Mouse (Mus musculus): ENCODE measurements around the gene Zbtb43. TPM values are rescaled to one million over a fixed set of nuclear protein-coding genes. Genes with fewer than 3 reads are reported as not detected.
A peak's percentile ranks its signal among the peaks of the same experiment; 100 is the strongest.

Zbtb43 gene
- polyA plus RNA-seq, 2 experiments: 13.6 to 19.0 TPM

GRCm38 (mm10) chr2:33477961-33478755 is 9.8 kb upstream of the Zbtb43 start:
- no peak for DNase-seq (ENCODE audit: low spot score)
- H3K4me2 ChIP-seq (replicated peaks; ENCODE audit: low read depth, low read length, severe bottlenecking): no peak overlapping the region
- ATAC-seq (ENCODE audit: low FRiP score, low read depth): no peak
- no peak overlapping the region for H3K27ac ChIP-seq (replicated peaks; ENCODE audit: low read depth, low read length)
- no peak for TF ChIP-seq POLR2A (IDR thresholded peaks at IDR 0.05; ENCODE audit: borderline replicate concordance, extremely low read depth, insufficient read depth, insufficient read length)
- H3K36me3 ChIP-seq (ENCODE audit: control insufficient read depth, insufficient read depth, low read length): no peaks in the 10 kb centered on the region
- H3K4me1 ChIP-seq (ENCODE audit: control insufficient read depth, insufficient read depth, low read length): no peaks in the 10 kb centered on the region
- H3K4me3 ChIP-seq (replicated peaks; ENCODE audit: low read length): no peak overlapping the region
- no peak overlapping the region for H3K9ac ChIP-seq (ENCODE audit: low read depth, low read length, severe bottlenecking)
- WGBS: 88% methylated on average over 10 of the region's 10 CpGs
- H3K9me3 ChIP-seq (ENCODE audit: control insufficient read depth, low read length): no peaks in the 10 kb centered on the region
- H3K27me3 ChIP-seq (ENCODE audit: control insufficient read depth, insufficient read depth, low read length): no peaks in the 10 kb centered on the region

- peak; percentile 85 for DNase-seq (ENCODE audit: low spot score)
- Histone ChIP-seq H3K4me2 (replicated peaks; ENCODE audit: low read depth, low read length, severe bottlenecking) (no peak overlapping the region), H3K4me1 (ENCODE audit: control insufficient read depth, insufficient read depth, low read length) (no peaks in the 10 kb centered on the region), H3K27me3 (ENCODE audit: control insufficient read depth, insufficient read depth, low read length) (no peaks in the 10 kb centered on the region), H3K36me3 (ENCODE audit: control insufficient read depth, insufficient read depth, low read length) (no peaks in the 10 kb centered on the region), H3K27ac (replicated peaks; ENCODE audit: low read depth, low read length) (no peak overlapping the region), H3K9me3 (ENCODE audit: control insufficient read depth, low read length) (no peaks in the 10 kb centered on the region), H3K9ac (ENCODE audit: low read depth, low read length, severe bottlenecking) (no peak overlapping the region), H3K4me3 (replicated peaks; ENCODE audit: low read length) (no peak overlapping the region)
- ATAC-seq (ENCODE audit: low FRiP score, low read depth): no peak
- no peak for TF ChIP-seq POLR2A (IDR thresholded peaks at IDR 0.05; ENCODE audit: borderline replicate concordance, extremely low read depth, insufficient read depth, insufficient read length)
These were observed 7.6 kb upstream of the Zbtb43 start for GRCm38 (mm10) chr2:33475961-33476360.

GRCm38 (mm10) chr2:33467546-33468465 is 553 bp downstream of the Zbtb43 start:
- peak overlapping the region; percentile 52; the same call in 1 of the 2 replicates for H3K27ac ChIP-seq (replicated peaks; ENCODE audit: low read depth, low read length)
- H3K4me1 ChIP-seq (ENCODE audit: control insufficient read depth, insufficient read depth, low read length): peaks cover 16% of the 10 kb centered on the region
- H3K4me3 ChIP-seq (replicated peaks; ENCODE audit: low read length): peak overlapping the region; percentile 97
- peak overlapping the region; percentile 77 for H3K4me2 ChIP-seq (replicated peaks; ENCODE audit: low read depth, low read length, severe bottlenecking)
- no peak; the same call in 1 of the 2 replicates for ATAC-seq (ENCODE audit: low FRiP score, low read depth)
- peaks cover 19% of the 10 kb centered on the region for H3K36me3 ChIP-seq (ENCODE audit: control insufficient read depth, insufficient read depth, low read length)
- 8% methylated on average over 36 of the region's 57 CpGs for WGBS
- TF ChIP-seq POLR2A (IDR thresholded peaks at IDR 0.05; ENCODE audit: borderline replicate concordance, extremely low read depth, insufficient read depth, insufficient read length): no peak
- H3K9ac ChIP-seq (ENCODE audit: low read depth, low read length, severe bottlenecking): peak overlapping the region; percentile 91
- no peak for DNase-seq (ENCODE audit: low spot score)
- no peaks in the 10 kb centered on the region for H3K9me3 ChIP-seq (ENCODE audit: control insufficient read depth, low read length)
- no peaks in the 10 kb centered on the region for H3K27me3 ChIP-seq (ENCODE audit: control insufficient read depth, insufficient read depth, low read length)

GRCm38 (mm10) chr2:33465966-33466365 is 2.4 kb downstream of the Zbtb43 start:
- Histone ChIP-seq H3K9me3 (ENCODE audit: control insufficient read depth, low read length) (no peaks in the 10 kb centered on the region), H3K27ac (replicated peaks; ENCODE audit: low read depth, low read length) (no peak overlapping the region), H3K27me3 (ENCODE audit: control insufficient read depth, insufficient read depth, low read length) (no peaks in the 10 kb centered on the region), H3K9ac (ENCODE audit: low read depth, low read length, severe bottlenecking) (no peak overlapping the region), H3K36me3 (ENCODE audit: control insufficient read depth, insufficient read depth, low read length) (peaks cover 36% of the 10 kb centered on the region), H3K4me3 (replicated peaks; ENCODE audit: low read length) (no peak overlapping the region), H3K4me1 (ENCODE audit: control insufficient read depth, insufficient read depth, low read length) (peaks cover 16% of the 10 kb centered on the region), H3K4me2 (replicated peaks; ENCODE audit: low read depth, low read length, severe bottlenecking) (no peak overlapping the region)
- DNase-seq (ENCODE audit: low spot score) (peak; percentile 7), ATAC-seq (ENCODE audit: low FRiP score, low read depth) (peak; percentile 12; the same call in 1 of the 2 replicates)
- 68% methylated on average over 4 of the region's 4 CpGs for WGBS
- TF ChIP-seq POLR2A (IDR thresholded peaks at IDR 0.05; ENCODE audit: borderline replicate concordance, extremely low read depth, insufficient read depth, insufficient read length): no peak

- ATAC-seq (ENCODE audit: low FRiP score, low read depth) (no peak), DNase-seq (ENCODE audit: low spot score) (no peak)
- no peak for TF ChIP-seq POLR2A (IDR thresholded peaks at IDR 0.05; ENCODE audit: borderline replicate concordance, extremely low read depth, insufficient read depth, insufficient read length)
- H3K27me3 ChIP-seq (ENCODE audit: control insufficient read depth, insufficient read depth, low read length): no peaks in the 10 kb centered on the region
- H3K27ac ChIP-seq (replicated peaks; ENCODE audit: low read depth, low read length): no peak overlapping the region
- no peak overlapping the region for H3K4me2 ChIP-seq (replicated peaks; ENCODE audit: low read depth, low read length, severe bottlenecking)
- WGBS: 80% methylated on average over 5 of the region's 5 CpGs
- no peaks in the 10 kb centered on the region for H3K9me3 ChIP-seq (ENCODE audit: control insufficient read depth, low read length)
- no peak overlapping the region for H3K4me3 ChIP-seq (replicated peaks; ENCODE audit: low read length)
- peaks cover 36% of the 10 kb centered on the region for H3K36me3 ChIP-seq (ENCODE audit: control insufficient read depth, insufficient read depth, low read length)
- H3K9ac ChIP-seq (ENCODE audit: low read depth, low read length, severe bottlenecking): no peak overlapping the region
- H3K4me1 ChIP-seq (ENCODE audit: control insufficient read depth, insufficient read depth, low read length): peaks cover 16% of the 10 kb centered on the region
These were observed 3.1 kb downstream of the Zbtb43 start for GRCm38 (mm10) chr2:33465215-33465614.

All from limb, embryonic 14.5 days (tissue).